Mouse (Mus musculus) G1E (cell line): Measurements from ENCODE around the gene Cpb1.

ENCODE experiments used
- CTCF ChIP-seq: IDR thresholded peaks from 2 replicates; pipeline ENCODE4 v1.5.1; 2012; ENCODE audit warnings: low read depth, low read length, inconsistent platforms, mixed read lengths
- TAL1 ChIP-seq: conservative IDR thresholded peaks from 2 replicates; pipeline ENCODE4 v1.6.1; 2012; ENCODE audit warnings: low read depth, low read length, inconsistent platforms, mixed read lengths

- TF ChIP-seq CTCF (no peak), TAL1 (peak; percentile 50; the same call in 1 of the 2 replicates)
Observed at GRCm38 (mm10) chr3:20229027-20229426, 46.5 kb downstream of the Cpb1 start.
